Mouse (Mus musculus): ENCODE results near the gene Gorasp1.
A peak's percentile ranks its signal among the peaks of the same experiment; 100 is the strongest.

Gorasp1 gene

GRCm38 (mm10) chr9:119925729-119926128, 11.6 kb downstream of the Gorasp1 start:
- no peak for DNase-seq

- no peak for DNase-seq
These were observed 12.2 kb downstream of the Gorasp1 start for GRCm38 (mm10) chr9:119925120-119925657.

- DNase-seq = no peak
These were observed 13.9 kb downstream of the Gorasp1 start for GRCm38 (mm10) chr9:119923462-119923861.

- no peak for DNase-seq
These were observed 17.5 kb downstream of the Gorasp1 start for GRCm38 (mm10) chr9:119919858-119920257.

- DNase-seq = no peak
These were observed 24.1 kb downstream of the Gorasp1 start for GRCm38 (mm10) chr9:119913087-119913838.

GRCm38 (mm10) chr9:119909931-119910330, 27.4 kb downstream of the Gorasp1 start:
- no peak for DNase-seq

- no peak for DNase-seq
These were observed 28.7 kb downstream of the Gorasp1 start for GRCm38 (mm10) chr9:119908708-119909107.

GRCm38 (mm10) chr9:119902410-119903151, 34.8 kb downstream of the Gorasp1 start:
- no peak for DNase-seq

GRCm38 (mm10) chr9:119899446-119899845, 37.9 kb downstream of the Gorasp1 start:
- no peak for DNase-seq

GRCm38 (mm10) chr9:119895040-119895721, 42.2 kb downstream of the Gorasp1 start:
- DNase-seq = no peak

- DNase-seq = peak; percentile 96 to 97
These were observed 42.9 kb downstream of the Gorasp1 start, which contains the start of gene Wdr48 for GRCm38 (mm10) chr9:119894339-119895009. Gene Wdr48 (plus strand): TSS chr9:119894878.

- DNase-seq = no peak
These were observed 43.5 kb downstream of the Gorasp1 start for GRCm38 (mm10) chr9:119893881-119894280.

- DNase-seq = peak in 1 of 2 experiments; percentile 49
These were observed 46.7 kb downstream of the Gorasp1 start for GRCm38 (mm10) chr9:119890692-119891091.

GRCm38 (mm10) chr9:119889446-119889845, 47.9 kb downstream of the Gorasp1 start:
- DNase-seq = no peak

- no peak for DNase-seq
These were observed 48.5 kb downstream of the Gorasp1 start for GRCm38 (mm10) chr9:119888843-119889246.

- no peak for DNase-seq
These were observed 50.0 kb downstream of the Gorasp1 start for GRCm38 (mm10) chr9:119887144-119887901.

Measured in cerebellum, postnatal 25 days (tissue).